17 mouse cellular contexts compared by ENCODE assay signal in genomic region chr2:174478746-174479145, GRCm38 (mm10). TPM values are rescaled to one million over a fixed set of nuclear protein-coding genes. Genes with fewer than 3 reads are reported as not detected.
"Had no signal": no experiment of that assay in that cellular context is flagged by ENCODE, and none has a peak within 500 bp of the region (broad histone marks: within the 10 kb centered on the region; RNA-seq: fewer than 3 reads in every experiment).

No protein-coding gene starts in this region.

- H3K27ac ChIP-seq: kidney, postnatal 0 days; layer of hippocampus, adult 2 months; liver, embryonic 13.5 days; macrophage had no signal

- H3K4me3 ChIP-seq: layer of hippocampus, adult 2 months; liver, embryonic 13.5 days; lung, embryonic 15.5 days had no signal

- H3K27me3 ChIP-seq: liver, embryonic 13.5 days; lung, embryonic 15.5 days had no signal

- H3K9me3 ChIP-seq: liver, embryonic 13.5 days; lung, embryonic 15.5 days had no signal

- H3K36me3 ChIP-seq: liver, embryonic 13.5 days; lung, embryonic 15.5 days had no signal

- DNase-seq: kidney, adult 2 months; kidney, postnatal 25 days; layer of hippocampus, adult 9-11 months; liver, embryonic 13.5 days; midbrain, embryonic 14.5 days; right cerebral cortex, postnatal 4 days; thymus, adult 2 months; thymus, postnatal 14 days; thymus, postnatal 4 days had no signal

- H3K4me2 ChIP-seq: liver, embryonic 13.5 days; lung, embryonic 15.5 days; midbrain, embryonic 11.5 days had no signal

- H3K9ac ChIP-seq: liver, embryonic 13.5 days; lung, embryonic 15.5 days had no signal

RNA-seq across cellular contexts. Expression of gene Tubb1, which starts 28.3 kb away (rescaled TPM):
- total RNA-seq: layer of hippocampus, adult 2 months; layer of hippocampus, postnatal 25 days; left cerebral cortex, adult 18-20 months; left cerebral cortex, postnatal 10 days had no signal
